Mouse (Mus musculus) ES-E14 (cell line): ENCODE data around the gene Ralb. TPM values are rescaled to one million over a fixed set of nuclear protein-coding genes. Genes with fewer than 3 reads are reported as not detected.

Source experiments
- DNase-seq: peaks from one replicate; pipeline ENCODE4 v3.0.0-alpha.2; 2013; ENCODE audit warnings: low read depth, low spot score
- H3K27ac ChIP-seq: 2 replicates; pipeline ENCODE4 v1.5.1; 2012; ENCODE audit warnings: low read depth, mild to moderate bottlenecking, low read length, moderate library complexity, mixed read lengths; ENCODE audit not compliant: poor library complexity, insufficient read depth, severe bottlenecking
- H3K36me3 ChIP-seq: 2 replicates; pipeline ENCODE4 v1.6.1; 2012; ENCODE audit warnings: mild to moderate bottlenecking, low read length, moderate library complexity, mixed read lengths; ENCODE audit not compliant: control insufficient read depth, poor library complexity, insufficient read depth, severe bottlenecking
- H3K4me1 ChIP-seq, 2 experiments: fragments of 150-350 bp in 1 of 2; sonication (generic) in 1 of 2; 2 replicates each; pipeline ENCODE4 v1.6.1; 2012; ENCODE audit warnings: low read length in 2 of 2, mild to moderate bottlenecking in 1 of 2, mixed read lengths in 1 of 2; ENCODE audit not compliant: control insufficient read depth in 2 of 2, insufficient read depth in 2 of 2, poor library complexity in 1 of 2
- H3K4me3 ChIP-seq, 2 experiments: fragments of 150-350 bp in 1 of 2; sonication (generic) in 1 of 2; 2 replicates each; pipeline ENCODE4 v1.5.1; 2012; ENCODE audit warnings: low read length in 2 of 2, low read depth in 1 of 2, mild to moderate bottlenecking in 1 of 2, mixed read lengths in 1 of 2; ENCODE audit not compliant: insufficient read depth in 1 of 2, poor library complexity in 1 of 2, severe bottlenecking in 1 of 2
- H3K9ac ChIP-seq: 2 replicates; pipeline ENCODE4 v1.6.1; 2012; ENCODE audit warnings: low read depth, mild to moderate bottlenecking, low read length, mixed read lengths; ENCODE audit not compliant: poor library complexity, insufficient read depth, severe bottlenecking
- H3K9me3 ChIP-seq: fragments of 150-350 bp; sonication (generic); 2 replicates; pipeline ENCODE4 v1.6.1; 2012; ENCODE audit warnings: low read depth, mild to moderate bottlenecking, low read length; ENCODE audit not compliant: control insufficient read depth, insufficient read depth
- CHD2 ChIP-seq: IDR thresholded peaks from 2 replicates; pipeline ENCODE4 v1.6.1; 2014; ENCODE audit warnings: mild to moderate bottlenecking, low read depth, low read length, inconsistent platforms
- HCFC1 ChIP-seq: IDR thresholded peaks from 2 replicates; pipeline ENCODE4 v1.6.1; 2012; ENCODE audit warnings: low read length, inconsistent platforms, borderline replicate concordance; ENCODE audit not compliant: insufficient read depth
- MAFK ChIP-seq: IDR thresholded peaks from 2 replicates; pipeline ENCODE4 v1.6.1; 2014; ENCODE audit warnings: mild to moderate bottlenecking, low read depth, low read length, inconsistent platforms; ENCODE audit not compliant: insufficient read depth
- ZC3H11A ChIP-seq: IDR thresholded peaks from 2 replicates; pipeline ENCODE4 v1.6.1; 2012; ENCODE audit warnings: low read depth, mild to moderate bottlenecking, inconsistent platforms, low read length, borderline replicate concordance
- ZNF384 ChIP-seq: IDR thresholded peaks from 2 replicates; pipeline ENCODE4 v1.6.1; 2012; ENCODE audit warnings: low read depth, low read length, inconsistent platforms
- in situ Hi-C, 2 experiments: fragments of 600-800 bp; cut with MboI; formaldehyde crosslinking; loops; one replicate each; pipeline ENCODE4 v1.15.1; 2025; ENCODE audit warnings: low sequenced_read_pairs in 2 of 2, inconsistent platforms in 1 of 2; ENCODE audit not compliant: unreplicated experiment in 2 of 2
- total RNA-seq: library from RNA; depleted of rRNA; stranded (reverse); fragments of 300-350 nt; gene quantifications from 2 replicates; pipeline ENCODE4 v1.2.3, GENCODE M21; 2012

Gene Ralb
- total RNA-seq, 1 experiment, result 30.8 TPM

GRCm38 (mm10) chr1:119497346-119498004, 7.1 kb downstream of the Ralb start:
- H3K27ac ChIP-seq, result peak overlapping the region; percentile 43; the same call in 1 of the 2 replicates
- no peaks in the 10 kb centered on the region for H3K36me3 ChIP-seq
- H3K4me3 ChIP-seq, result peak overlapping the region in 1 of 2 experiments; percentile 4; a peak in 1 of 4 replicates
- no peaks in the 10 kb centered on the region for H3K9me3 ChIP-seq
- in situ Hi-C loops, result no loop called here
- peaks cover 2 to 40% of the 10 kb centered on the region in 2 experiments for H3K4me1 ChIP-seq
- TF ChIP-seq ZNF384, result no peak
- no peak for TF ChIP-seq ZC3H11A
- TF ChIP-seq CHD2, result peak; percentile 71; the same call in 1 of the 2 replicates
- TF ChIP-seq MAFK, result no peak
- TF ChIP-seq HCFC1, result peak; percentile 31; the same call in 1 of the 2 replicates
- DNase-seq, result peak; percentile 77
- H3K9ac ChIP-seq, result no peak overlapping the region

- H3K27ac ChIP-seq, result no peak overlapping the region
- H3K9me3 ChIP-seq, result no peaks in the 10 kb centered on the region
- no peak overlapping the region for H3K4me3 ChIP-seq
- in situ Hi-C loops, result no loop called here
- no peak overlapping the region for H3K9ac ChIP-seq
- DNase-seq, result no peak
- no peak for TF ChIP-seq CHD2
- no peak for TF ChIP-seq HCFC1
- TF ChIP-seq ZC3H11A, result no peak
- TF ChIP-seq ZNF384, result no peak
- no peak for TF ChIP-seq MAFK
- no peaks in the 10 kb centered on the region for H3K36me3 ChIP-seq
- peaks cover 2 to 47% of the 10 kb centered on the region in 2 experiments for H3K4me1 ChIP-seq
Measured at GRCm38 (mm10) chr1:119495396-119495775, 9.2 kb downstream of the Ralb start.

- in situ Hi-C loops, result no loop called here
- H3K4me1 ChIP-seq, result peaks cover 2 to 47% of the 10 kb centered on the region in 2 experiments
- no peak for DNase-seq
Measured at GRCm38 (mm10) chr1:119494712-119495395, 9.7 kb downstream of the Ralb start.

GRCm38 (mm10) chr1:119494024-119494711, 10.4 kb downstream of the Ralb start:
- DNase-seq, result no peak
- H3K9me3 ChIP-seq, result no peaks in the 10 kb centered on the region
- no peaks in the 10 kb centered on the region for H3K36me3 ChIP-seq
- TF ChIP-seq CHD2 (no peak), MAFK (no peak), ZNF384 (no peak), ZC3H11A (no peak), HCFC1 (no peak)
- H3K4me1 ChIP-seq, result peaks cover 2 to 45% of the 10 kb centered on the region in 2 experiments
- in situ Hi-C loops, result no loop called here
- no peak overlapping the region for H3K27ac ChIP-seq
- no peak overlapping the region for H3K9ac ChIP-seq
- H3K4me3 ChIP-seq, result no peak overlapping the region

More at GRCm38 (mm10) chr1:119494712-119495395, 9.7 kb downstream of the Ralb start:
- Histone ChIP-seq H3K9ac (no peak overlapping the region), H3K36me3 (no peaks in the 10 kb centered on the region), H3K9me3 (no peaks in the 10 kb centered on the region), H3K27ac (no peak overlapping the region), H3K4me3 (no peak overlapping the region)
- no peak for TF ChIP-seq ZC3H11A
- no peak for TF ChIP-seq HCFC1
- no peak for TF ChIP-seq ZNF384
- no peak for TF ChIP-seq MAFK
- no peak for TF ChIP-seq CHD2
